Mouse (Mus musculus) heart, embryonic 14.5 days (tissue): ENCODE results near the gene Naa20. TPM values are rescaled to one million over a fixed set of nuclear protein-coding genes. Genes with fewer than 3 reads are reported as not detected.

Source experiments
- ATAC-seq: fragments of 200-750 bp; cut with Nextera tagmentation; 2 replicates; pipeline ENCODE4 v1.8.0; 2017; ENCODE audit warnings: low read depth, moderate TSS enrichment; ENCODE audit not compliant: insufficient number of reproducible peaks, insufficient read depth, low FRiP score
- H3K27ac ChIP-seq, 2 experiments: fragments of 200-500 bp in 1 of 2; fragments of 300-500 bp in 1 of 2; sonication (generic) in 1 of 2; replicated peaks in 1 of 2; 2 replicates each; pipeline ENCODE4 v1.5.1; 2012 to 2014; ENCODE audit warnings: low read depth in 2 of 2, low read length in 2 of 2, control low read depth in 1 of 2, mild to moderate bottlenecking in 1 of 2, mixed read lengths in 1 of 2; ENCODE audit not compliant: control insufficient read depth in 1 of 2, insufficient read depth in 1 of 2
- H3K27me3 ChIP-seq: fragments of 300-500 bp; sonication (generic); 2 replicates; pipeline ENCODE4 v1.6.1; 2014; ENCODE audit warnings: mild to moderate bottlenecking, low read length, control low read depth; ENCODE audit not compliant: control insufficient read depth, insufficient read depth
- H3K36me3 ChIP-seq: fragments of 300-500 bp; sonication (generic); 2 replicates; pipeline ENCODE4 v1.6.1; 2014; ENCODE audit warnings: mild to moderate bottlenecking, control low read depth, low read length, mixed read lengths; ENCODE audit not compliant: control insufficient read depth, insufficient read depth
- H3K4me1 ChIP-seq, 2 experiments: fragments of 200-500 bp in 1 of 2; fragments of 300-500 bp in 1 of 2; sonication (generic) in 1 of 2; 2 replicates each; pipeline ENCODE4 v1.6.1; 2012 to 2014; ENCODE audit warnings: low read length in 2 of 2, control low read depth in 1 of 2, mixed read lengths in 1 of 2; ENCODE audit not compliant: control insufficient read depth in 2 of 2, insufficient read depth in 2 of 2
- H3K4me2 ChIP-seq: fragments of 300-500 bp; sonication (generic); 2 replicates; pipeline ENCODE4 v1.6.1; 2014; ENCODE audit warnings: mild to moderate bottlenecking, low read length
- H3K4me3 ChIP-seq, 2 experiments: fragments of 200-500 bp in 1 of 2; fragments of 300-500 bp in 1 of 2; sonication (generic) in 1 of 2; 2 replicates each; pipeline ENCODE4 v1.5.1; 2012 to 2014; ENCODE audit warnings: low read length in 2 of 2, mild to moderate bottlenecking in 2 of 2, control low read depth in 1 of 2, low read depth in 1 of 2, moderate library complexity in 1 of 2; ENCODE audit not compliant: control insufficient read depth in 1 of 2, insufficient read depth in 1 of 2
- H3K9ac ChIP-seq: fragments of 300-500 bp; sonication (generic); 2 replicates; pipeline ENCODE4 v1.6.1; 2014; ENCODE audit warnings: mild to moderate bottlenecking, low read length
- H3K9me3 ChIP-seq: fragments of 300-500 bp; sonication (generic); 2 replicates; pipeline ENCODE4 v1.6.1; 2016; ENCODE audit warnings: low read length, control low read depth; ENCODE audit not compliant: control insufficient read depth
- WGBS: fragments of 180-500 bp; shearing (Covaris S2); extraction: QIAGEN DNeasy Blood & Tissue Kit; methylation state at CpG from one replicate; pipeline ENCODE4 v1.1.7; 2014; 5-methylcytosine and 5-hydroxymethylcytosine counted together
- polyA plus RNA-seq: library from polyadenylated mRNA; unstranded; fragments of >200 nt; fragmentation: Nextera tagmentation; extraction: Ambion mirVana; gene quantifications from 2 replicates; pipeline ENCODE4 v1.2.1, GENCODE M21; 2014

Gene Naa20
- polyA plus RNA-seq, 1 experiment from 2014 or later = 198 TPM

DNA sequence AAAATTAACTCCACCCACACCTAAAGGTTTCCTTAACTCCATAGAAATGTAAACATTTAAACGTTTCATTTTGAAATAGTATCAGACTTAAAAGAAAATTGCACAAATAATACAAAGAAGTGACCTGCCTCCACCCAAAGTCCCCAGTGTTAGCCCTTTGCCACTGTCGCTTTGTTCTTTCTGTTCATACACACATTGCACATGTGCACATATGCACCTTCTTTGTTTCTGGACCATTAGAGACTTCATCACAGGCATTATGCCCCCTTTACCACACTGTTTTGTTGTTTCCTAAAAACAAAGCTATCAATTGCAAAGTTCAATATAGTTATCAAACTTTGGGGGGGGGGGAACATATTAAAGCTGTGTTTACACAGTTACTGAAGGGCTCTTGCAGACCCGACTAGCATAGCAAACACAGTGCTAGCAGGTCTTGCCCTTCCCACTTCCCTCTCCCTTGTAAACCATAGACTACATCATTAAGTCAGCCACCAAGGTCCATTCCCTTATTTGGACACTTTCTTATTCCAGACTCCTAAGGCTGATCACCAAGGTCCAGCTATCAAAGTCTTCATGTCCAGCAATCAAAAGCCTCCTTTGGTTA lies 26.9 kb upstream of the Naa20 start:
- no peak overlapping the region for H3K4me3 ChIP-seq
- H3K27ac ChIP-seq = no peak overlapping the region
- H3K4me2 ChIP-seq = no peak overlapping the region
- no peak overlapping the region for H3K9ac ChIP-seq
- no peaks in the 10 kb centered on the region for H3K9me3 ChIP-seq
- H3K36me3 ChIP-seq = peaks cover 48% of the 10 kb centered on the region
- H3K27me3 ChIP-seq = no peaks in the 10 kb centered on the region
- 65% methylated on average over 3 of the region's 3 CpGs for WGBS
- peaks cover 0 to 4% of the 10 kb centered on the region in 2 experiments; a peak in 1 of 4 replicates for H3K4me1 ChIP-seq
- ATAC-seq = no peak

DNA sequence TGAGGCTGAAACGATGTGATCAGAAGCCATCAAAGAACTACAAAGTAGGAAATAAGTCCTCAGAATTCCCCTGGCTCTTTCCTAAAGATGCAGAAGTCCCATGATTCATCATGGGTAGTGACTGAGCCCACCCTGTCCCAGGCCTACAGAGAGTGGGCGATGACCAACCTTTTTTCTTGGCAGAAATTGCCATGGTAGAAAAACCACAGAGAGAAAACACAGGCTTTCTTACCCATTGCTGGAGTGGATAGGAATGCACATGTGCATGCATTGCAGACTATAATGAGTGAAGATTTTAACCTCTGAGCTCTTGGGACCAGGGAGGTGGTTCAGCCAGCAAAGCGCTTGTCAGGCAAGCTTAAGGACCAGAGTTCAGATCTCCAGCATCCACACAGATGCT lies 24.7 kb upstream of the Naa20 start:
- 85% methylated on average over 3 of the region's 3 CpGs for WGBS

DNA sequence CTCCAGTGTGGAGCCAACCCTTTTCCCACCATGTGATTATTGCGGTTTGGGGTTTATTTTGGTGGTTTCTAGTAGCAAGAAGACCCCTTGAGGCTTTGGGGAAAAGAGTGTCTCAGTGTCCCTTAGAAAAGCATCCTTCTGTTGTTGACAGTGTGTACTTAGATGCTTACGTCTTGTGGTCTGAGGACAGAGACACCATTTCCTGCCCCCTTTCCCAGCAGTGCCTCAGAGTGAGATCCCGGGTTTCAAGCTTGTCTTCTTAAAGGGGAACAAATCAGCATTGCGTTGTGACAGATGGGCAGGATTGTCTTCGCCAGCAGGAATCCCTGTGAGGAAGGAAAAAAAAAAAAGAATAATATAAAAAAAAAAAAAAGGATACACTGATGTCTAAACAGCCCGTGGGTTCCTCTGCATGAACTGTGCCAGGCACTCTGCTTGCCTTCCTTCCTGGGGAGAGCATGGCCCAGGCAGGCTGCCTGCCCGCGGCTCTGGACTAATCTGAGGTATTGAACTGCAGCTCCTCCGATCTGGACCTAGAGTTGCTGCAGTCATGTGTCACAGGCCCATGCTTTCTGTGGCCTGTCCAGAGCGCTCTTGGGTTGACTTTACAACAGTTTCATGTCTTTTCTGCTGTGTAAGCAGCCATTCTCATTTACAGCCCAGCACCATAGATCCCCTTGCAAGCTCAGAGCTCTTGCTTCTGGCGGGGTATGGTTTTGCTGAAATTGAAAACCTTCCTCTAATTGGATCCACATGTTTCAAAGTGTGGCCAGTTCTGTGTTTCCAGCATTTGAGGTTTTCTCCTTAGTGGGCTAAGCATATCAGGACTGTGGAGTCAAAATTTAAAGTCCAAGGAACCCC lies 20.8 kb upstream of the Naa20 start:
- no peak overlapping the region for H3K4me2 ChIP-seq
- WGBS = 62% methylated on average over 11 of the region's 11 CpGs
- H3K4me3 ChIP-seq = no peak overlapping the region
- no peaks in the 10 kb centered on the region for H3K27me3 ChIP-seq
- H3K27ac ChIP-seq = peak overlapping the region in 1 of 2 experiments; percentile 36; a peak in 1 of 4 replicates
- H3K36me3 ChIP-seq = peaks cover 75% of the 10 kb centered on the region
- peaks cover 15 to 20% of the 10 kb centered on the region in 2 experiments for H3K4me1 ChIP-seq
- no peaks in the 10 kb centered on the region for H3K9me3 ChIP-seq
- ATAC-seq = no peak
- H3K9ac ChIP-seq = no peak overlapping the region

More for the DNA sequence above, 24.7 kb upstream of the Naa20 start:
- ATAC-seq = no peak
- Histone ChIP-seq H3K27ac (no peak overlapping the region), H3K27me3 (no peaks in the 10 kb centered on the region), H3K9ac (no peak overlapping the region), H3K4me1 (peaks cover 0 to 4% of the 10 kb centered on the region in 2 experiments; a peak in 2 of 4 replicates), H3K4me2 (no peak overlapping the region), H3K9me3 (no peaks in the 10 kb centered on the region), H3K4me3 (no peak overlapping the region), H3K36me3 (peaks cover 57% of the 10 kb centered on the region)

DNA sequence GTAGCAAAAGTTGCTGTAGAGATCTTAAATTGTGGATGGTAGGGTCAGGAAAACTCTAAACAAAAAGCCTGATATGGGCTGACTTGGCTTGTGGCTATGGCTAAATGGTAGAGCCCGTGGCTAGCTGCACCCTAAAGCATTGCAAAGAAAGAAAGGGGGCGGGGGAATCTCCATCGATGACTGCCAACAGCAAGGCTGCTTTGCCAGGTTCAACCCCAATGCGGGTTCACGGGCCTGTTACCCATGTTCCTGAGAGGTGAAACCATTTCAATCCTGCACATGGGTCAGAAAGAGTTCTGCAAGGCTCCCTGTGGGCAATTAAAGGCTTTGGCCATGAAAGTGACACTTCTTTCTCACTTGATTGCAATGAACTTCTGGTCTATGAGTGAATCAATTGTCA lies 20.0 kb upstream of the Naa20 start:
- Histone ChIP-seq H3K27ac (no peak overlapping the region), H3K27me3 (no peaks in the 10 kb centered on the region), H3K4me1 (peaks cover 15 to 20% of the 10 kb centered on the region in 2 experiments), H3K4me2 (no peak overlapping the region), H3K36me3 (peaks cover 75% of the 10 kb centered on the region), H3K9ac (no peak overlapping the region), H3K4me3 (no peak overlapping the region), H3K9me3 (no peaks in the 10 kb centered on the region)
- ATAC-seq = no peak
- 88% methylated on average over 5 of the region's 5 CpGs for WGBS

DNA sequence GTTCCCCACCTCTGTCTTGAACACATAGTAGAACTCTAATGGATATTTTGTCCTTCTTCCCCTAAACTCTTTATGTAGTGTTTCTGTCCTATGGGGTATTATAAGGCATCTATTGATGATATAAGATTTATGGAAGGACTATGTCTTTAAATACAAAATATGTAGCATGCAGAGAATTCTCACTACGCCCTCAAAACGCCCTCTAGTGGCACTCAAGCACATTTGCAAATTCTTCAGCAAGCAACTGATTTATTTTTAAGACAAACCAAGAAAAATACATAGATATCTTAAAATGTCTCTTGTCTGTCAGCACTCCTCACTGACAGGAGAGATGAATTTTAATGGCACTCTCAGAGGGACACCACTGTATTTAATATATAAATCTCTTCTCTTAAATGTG lies 19.5 kb upstream of the Naa20 start:
- Histone ChIP-seq H3K4me2 (no peak overlapping the region), H3K27ac (no peak overlapping the region), H3K9ac (no peak overlapping the region), H3K27me3 (no peaks in the 10 kb centered on the region), H3K4me1 (peaks cover 15 to 23% of the 10 kb centered on the region in 2 experiments), H3K4me3 (no peak overlapping the region), H3K9me3 (no peaks in the 10 kb centered on the region), H3K36me3 (peaks cover 75% of the 10 kb centered on the region)
- no peak for ATAC-seq
- WGBS = 18% methylated on average over 2 of the region's 2 CpGs

DNA sequence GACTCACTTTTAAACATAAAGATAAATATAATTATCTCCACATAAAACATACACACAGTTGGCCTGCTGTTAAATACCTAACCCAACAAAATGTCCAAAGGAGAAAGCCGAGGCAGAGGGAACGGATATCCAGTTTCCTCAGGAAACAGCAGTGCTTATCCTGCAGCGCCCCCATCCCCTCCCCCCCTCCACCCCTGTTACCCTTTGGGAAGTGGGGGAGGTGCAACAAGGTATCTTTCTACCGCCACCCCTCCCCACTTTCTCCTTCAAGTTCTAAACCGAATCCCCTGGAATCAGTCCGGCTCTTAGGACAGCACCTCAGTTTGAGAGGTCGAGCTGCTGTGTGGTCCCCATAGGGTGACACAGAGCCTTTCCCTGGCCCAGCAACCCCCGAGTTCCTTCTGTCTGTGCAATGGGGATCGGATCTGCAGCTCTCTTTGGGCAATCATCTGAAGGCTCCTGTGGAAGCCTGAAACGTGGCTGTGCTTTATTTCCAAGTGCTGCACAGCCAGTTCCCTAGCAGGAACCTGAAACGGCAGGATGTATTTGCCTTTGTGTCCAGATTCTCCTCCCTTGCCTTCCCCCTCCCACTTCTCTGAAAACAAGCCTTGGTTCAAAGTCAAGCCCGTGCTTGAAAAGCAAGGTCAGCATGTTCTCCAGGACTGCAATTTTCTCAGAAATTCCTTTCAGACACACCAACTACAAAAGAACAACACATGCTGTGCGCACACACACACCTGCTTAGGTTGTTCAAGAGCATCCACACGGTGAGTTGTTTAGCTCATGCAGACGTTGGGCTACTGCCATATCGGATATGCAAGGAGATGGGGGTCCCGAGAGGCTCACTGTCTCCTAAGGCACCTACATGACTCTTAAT lies 17.6 kb upstream of the Naa20 start:
- Histone ChIP-seq H3K9me3 (no peaks in the 10 kb centered on the region), H3K4me3 (no peak overlapping the region), H3K27ac (peak overlapping the region; percentile 70 to 85), H3K36me3 (peaks cover 56% of the 10 kb centered on the region), H3K27me3 (no peaks in the 10 kb centered on the region), H3K4me1 (peaks cover 29 to 39% of the 10 kb centered on the region in 2 experiments), H3K4me2 (no peak overlapping the region), H3K9ac (no peak overlapping the region)
- WGBS = 32% methylated on average over 17 of the region's 17 CpGs
- no peak for ATAC-seq
